Mouse (Mus musculus): ENCODE data around the gene Clp1. TPM values are rescaled to one million over a fixed set of nuclear protein-coding genes. Genes with fewer than 3 reads are reported as not detected.
A peak's percentile ranks its signal among the peaks of the same experiment; 100 is the strongest.

The Clp1 gene
- polyA plus RNA-seq, 1 experiment from 2014 or later = 39.7 TPM

DNA sequence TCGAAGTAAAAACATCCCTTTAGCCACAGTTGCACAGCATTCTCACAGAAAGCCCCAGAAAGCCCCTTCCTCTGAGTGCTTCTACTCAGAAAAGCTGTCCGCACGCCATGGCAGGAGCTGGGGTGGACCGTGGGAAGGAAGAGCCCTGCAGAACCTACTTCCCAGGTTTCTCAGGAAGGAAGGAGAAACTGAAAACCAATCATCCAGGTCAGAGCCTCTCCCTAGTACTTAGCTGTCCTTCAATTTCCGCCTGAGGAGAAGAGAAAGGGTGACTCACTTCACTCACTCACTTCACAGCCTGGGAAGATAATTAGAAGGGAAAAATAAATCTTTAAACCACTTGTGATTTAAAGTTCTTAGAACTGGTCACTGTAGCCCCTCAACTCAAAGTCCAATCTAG lies 22.8 kb downstream of the Clp1 start:
- H3K4me3 ChIP-seq = no peak overlapping the region
- no peak overlapping the region for H3K4me2 ChIP-seq (replicated peaks)
- H3K27ac ChIP-seq = no peak overlapping the region
- no peaks in the 10 kb centered on the region for H3K9me3 ChIP-seq
- H3K4me1 ChIP-seq = peaks cover 13% of the 10 kb centered on the region; the same call in 1 of the 2 replicates
- H3K9ac ChIP-seq = no peak overlapping the region
- WGBS = 81% methylated on average over 5 of the region's 5 CpGs
- peaks cover 63% of the 10 kb centered on the region for H3K36me3 ChIP-seq
- no peaks in the 10 kb centered on the region for H3K27me3 ChIP-seq
- ATAC-seq (ENCODE audit: low FRiP score, low read depth) = no peak

GRCm38 (mm10) chr2:84703497-84703896 lies 23.7 kb downstream of the Clp1 start:
- Histone ChIP-seq H3K4me2 (replicated peaks) (no peak overlapping the region), H3K9me3 (no peaks in the 10 kb centered on the region), H3K9ac (no peak overlapping the region), H3K36me3 (peaks cover 63% of the 10 kb centered on the region), H3K27ac (no peak overlapping the region), H3K27me3 (no peaks in the 10 kb centered on the region), H3K4me1 (peaks cover 10% of the 10 kb centered on the region; the same call in 1 of the 2 replicates), H3K4me3 (no peak overlapping the region)
- ATAC-seq (ENCODE audit: low FRiP score, low read depth) = no peak
- 88% methylated on average over 1 of the region's 1 CpGs for WGBS

- H3K9me3 ChIP-seq = no peaks in the 10 kb centered on the region
- no peak overlapping the region for H3K4me3 ChIP-seq
- no peaks in the 10 kb centered on the region for H3K27me3 ChIP-seq
- no peak overlapping the region for H3K4me2 ChIP-seq (replicated peaks)
- peaks cover 74% of the 10 kb centered on the region for H3K36me3 ChIP-seq
- ATAC-seq (ENCODE audit: low FRiP score, low read depth) = no peak
- no peaks in the 10 kb centered on the region for H3K4me1 ChIP-seq
- 91% methylated on average over 5 of the region's 5 CpGs for WGBS
- H3K27ac ChIP-seq = no peak overlapping the region
- no peak overlapping the region for H3K9ac ChIP-seq
Observed at GRCm38 (mm10) chr2:84695007-84695695, 32.0 kb downstream of the Clp1 start.

GRCm38 (mm10) chr2:84690050-84690449 lies 37.1 kb downstream of the Clp1 start:
- 93% methylated on average over 12 of the region's 12 CpGs for WGBS
- Histone ChIP-seq H3K27ac (no peak overlapping the region), H3K4me3 (no peak overlapping the region), H3K4me2 (replicated peaks) (no peak overlapping the region), H3K36me3 (peaks cover 90% of the 10 kb centered on the region), H3K9me3 (no peaks in the 10 kb centered on the region), H3K9ac (no peak overlapping the region), H3K4me1 (no peaks in the 10 kb centered on the region), H3K27me3 (no peaks in the 10 kb centered on the region)
- ATAC-seq (ENCODE audit: low FRiP score, low read depth) = no peak; the same call in 1 of the 2 replicates

DNA sequence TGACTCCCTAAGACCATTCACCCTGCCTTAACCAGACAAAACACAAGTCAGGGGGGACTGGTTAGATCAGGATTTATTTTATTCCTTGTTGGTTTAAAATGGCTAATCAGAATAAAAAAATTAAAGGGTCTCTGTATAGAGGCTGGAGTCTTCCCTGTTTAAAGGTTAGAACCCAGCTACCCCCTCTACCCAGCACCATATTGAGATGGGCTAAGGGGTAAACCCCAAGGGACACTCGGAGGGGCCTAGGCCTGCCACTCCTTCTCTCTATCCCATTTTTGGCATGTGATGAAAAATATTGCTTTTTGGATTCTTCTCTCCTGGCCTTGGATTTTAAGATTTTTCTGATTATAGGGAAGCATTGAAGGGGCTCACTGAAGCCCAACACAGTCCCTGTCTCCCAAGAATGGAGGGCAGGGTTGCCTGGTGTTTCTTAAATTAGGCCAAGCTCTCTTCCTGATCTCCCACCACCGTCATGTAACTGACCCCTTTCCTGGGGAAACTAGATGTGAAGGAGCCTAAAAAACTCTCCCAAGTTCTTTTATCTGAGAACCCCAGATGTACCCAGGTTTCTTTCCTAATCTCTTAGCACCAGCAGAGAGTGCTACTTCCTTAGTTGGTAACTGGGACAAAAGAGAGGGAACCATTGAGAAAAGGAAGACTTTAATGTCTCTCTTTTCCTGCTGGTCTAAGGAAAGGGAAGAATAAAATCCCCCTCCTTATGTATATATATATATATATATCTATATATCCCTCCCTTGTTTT lies 38.9 kb downstream of the Clp1 start:
- no peak overlapping the region for H3K4me3 ChIP-seq
- ATAC-seq (ENCODE audit: low FRiP score, low read depth) = no peak
- no peaks in the 10 kb centered on the region for H3K27me3 ChIP-seq
- no peaks in the 10 kb centered on the region for H3K9me3 ChIP-seq
- 81% methylated on average over 2 of the region's 2 CpGs for WGBS
- H3K4me1 ChIP-seq = no peaks in the 10 kb centered on the region
- peaks cover 86% of the 10 kb centered on the region for H3K36me3 ChIP-seq
- no peak overlapping the region for H3K9ac ChIP-seq
- no peak overlapping the region for H3K4me2 ChIP-seq (replicated peaks)
- H3K27ac ChIP-seq = no peak overlapping the region

- Histone ChIP-seq H3K9ac (no peak overlapping the region), H3K27ac (no peak overlapping the region), H3K27me3 (no peaks in the 10 kb centered on the region), H3K36me3 (peaks cover 43% of the 10 kb centered on the region), H3K4me1 (peaks cover 9% of the 10 kb centered on the region), H3K4me2 (replicated peaks) (no peak overlapping the region), H3K9me3 (no peaks in the 10 kb centered on the region), H3K4me3 (no peak overlapping the region)
- no peak for ATAC-seq (ENCODE audit: low FRiP score, low read depth)
- 77% methylated on average over 6 of the region's 6 CpGs for whole genome bisulfite sequencing
Observed at GRCm38 (mm10) chr2:84682605-84683183, 44.5 kb downstream of the Clp1 start.

GRCm38 (mm10) chr2:84679016-84679415 lies 48.1 kb downstream of the Clp1 start, which contains the start of gene Tmx2:
Gene Tmx2 (minus strand): TSS chr2:84679140.
- Histone ChIP-seq H3K36me3 (peaks cover 28% of the 10 kb centered on the region), H3K4me2 (replicated peaks) (peak within 1 kb of the TSS; percentile 79), H3K4me1 (peaks cover 17% of the 10 kb centered on the region), H3K27me3 (no peaks in the 10 kb centered on the region), H3K9me3 (no peaks in the 10 kb centered on the region), H3K27ac (peak within 1 kb of the TSS; percentile 55; the same call in 1 of the 2 replicates), H3K4me3 (peak within 1 kb of the TSS; percentile 97), H3K9ac (peak within 1 kb of the TSS; percentile 86)
- no peak for ATAC-seq (ENCODE audit: low FRiP score, low read depth)
- 13% methylated on average over 8 of the region's 8 CpGs for WGBS

GRCm38 (mm10) chr2:84677968-84678880 lies 48.9 kb downstream of the Clp1 start, which contains the start of the genes Gm28635 and Med19:
Gene Gm28635 (minus strand): TSS chr2:84678041.
Gene Med19 (plus strand): TSS chr2:84678402.
- 0% methylated on average over 43 of the region's 44 CpGs for WGBS
- ATAC-seq (ENCODE audit: low FRiP score, low read depth) = peak; percentile 100
- H3K9ac ChIP-seq = peak within 1 kb of the TSS; percentile 86
- peak within 1 kb of the TSS; percentile 79 for H3K4me2 ChIP-seq (replicated peaks)
- peak within 1 kb of the TSS; percentile 97 for H3K4me3 ChIP-seq
- H3K27me3 ChIP-seq = no peaks in the 10 kb centered on the region
- peaks cover 17% of the 10 kb centered on the region for H3K4me1 ChIP-seq
- H3K9me3 ChIP-seq = no peaks in the 10 kb centered on the region
- H3K36me3 ChIP-seq = peaks cover 34% of the 10 kb centered on the region
- H3K27ac ChIP-seq = peak within 1 kb of the TSS; percentile 55; the same call in 1 of the 2 replicates

- no peak overlapping the region for H3K27ac ChIP-seq
- 11% methylated on average over 22 of the region's 22 CpGs for WGBS
- H3K9me3 ChIP-seq = no peaks in the 10 kb centered on the region
- peak overlapping the region; percentile 59 for H3K9ac ChIP-seq
- peak overlapping the region; percentile 97 for H3K4me3 ChIP-seq
- H3K27me3 ChIP-seq = no peaks in the 10 kb centered on the region
- peaks cover 38% of the 10 kb centered on the region for H3K36me3 ChIP-seq
- H3K4me1 ChIP-seq = peaks cover 17% of the 10 kb centered on the region
- peak; percentile 56 for ATAC-seq (ENCODE audit: low FRiP score, low read depth)
- peak overlapping the region; percentile 66 for H3K4me2 ChIP-seq (replicated peaks)
Observed at GRCm38 (mm10) chr2:84677270-84677967, 49.7 kb downstream of the Clp1 start.

All from limb, embryonic 13.5 days (tissue).